Mouse (Mus musculus) testis, adult 2 months (tissue): ENCODE results near the gene Hal.

ENCODE experiments used
- CTCF ChIP-seq: fragments of 200-500 bp; IDR thresholded peaks from 2 replicates; pipeline ENCODE4 v1.5.1; 2012; ENCODE audit warnings: low read depth, mild to moderate bottlenecking, inconsistent platforms, low read length, moderate library complexity; ENCODE audit not compliant: control insufficient read depth, insufficient read depth, insufficient replicate concordance
- POLR2A ChIP-seq: fragments of 200-500 bp; IDR thresholded peaks from 2 replicates; pipeline ENCODE4 v1.6.1; 2012; ENCODE audit warnings: low read depth, mild to moderate bottlenecking, inconsistent platforms, low read length, moderate library complexity; ENCODE audit not compliant: control insufficient read depth

- TF ChIP-seq POLR2A (no peak), CTCF (no peak)
Measured at GRCm38 (mm10) chr10:93501346-93501745, 12.8 kb downstream of the Hal start.
